Mouse (Mus musculus) c-Kit-positive CD71-negative TER-119-negative erythroid progenitor cells, embryonic 14.5 days (primary cell): ENCODE results near the gene Rad9a.

Experiments
- DNase-seq: peaks from one replicate; pipeline ENCODE4 v3.0.0-alpha.2; 2013; ENCODE audit warnings: low read depth

Gene Rad9a

GRCm38 (mm10) chr19:4162646-4163542, 38.6 kb downstream of the Rad9a start, which contains the start of gene Rps6kb2:
Gene Rps6kb2 (minus strand): TSS chr19:4163354.
- peak; percentile 89 for DNase-seq

- no peak for DNase-seq
Measured at GRCm38 (mm10) chr19:4159049-4159448, 42.4 kb downstream of the Rad9a start.

- no peak for DNase-seq
Measured at GRCm38 (mm10) chr19:4156771-4157170, 44.7 kb downstream of the Rad9a start.

- DNase-seq: no peak
Measured at GRCm38 (mm10) chr19:4156073-4156579, 45.3 kb downstream of the Rad9a start.

GRCm38 (mm10) chr19:4155223-4156072, 46.0 kb downstream of the Rad9a start:
- no peak for DNase-seq

- no peak for DNase-seq
Measured at GRCm38 (mm10) chr19:4154437-4155222, 46.8 kb downstream of the Rad9a start.

GRCm38 (mm10) chr19:4153232-4153654, 48.2 kb downstream of the Rad9a start, which contains the start of gene Ptprcap:
Gene Ptprcap (plus strand): TSS chr19:4153604.
- DNase-seq: no peak

- DNase-seq: no peak
Measured at GRCm38 (mm10) chr19:4152445-4153231, 48.8 kb downstream of the Rad9a start.

GRCm38 (mm10) chr19:4151898-4152297, 49.6 kb downstream of the Rad9a start:
- DNase-seq: no peak

- DNase-seq: no peak
Measured at GRCm38 (mm10) chr19:4151488-4151860, 50.0 kb downstream of the Rad9a start.

GRCm38 (mm10) chr19:4150567-4151487, 50.6 kb downstream of the Rad9a start:
- no peak for DNase-seq

GRCm38 (mm10) chr19:4149764-4150461, 51.5 kb downstream of the Rad9a start:
- DNase-seq: no peak

- DNase-seq: no peak
Measured at GRCm38 (mm10) chr19:4149283-4149682, 52.2 kb downstream of the Rad9a start.

GRCm38 (mm10) chr19:4148819-4149218, 52.6 kb downstream of the Rad9a start:
- DNase-seq: no peak

GRCm38 (mm10) chr19:4148491-4148806, 53.0 kb downstream of the Rad9a start, which contains the start of gene Coro1b:
Gene Coro1b (plus strand): TSS chr19:4148619.
- DNase-seq: peak; percentile 81

- DNase-seq: no peak
Measured at GRCm38 (mm10) chr19:4147782-4148490, 53.5 kb downstream of the Rad9a start.

- DNase-seq: no peak
Measured at GRCm38 (mm10) chr19:4147022-4147405, 54.4 kb downstream of the Rad9a start.

- DNase-seq: no peak
Measured at GRCm38 (mm10) chr19:4146366-4147021, 55.0 kb downstream of the Rad9a start.
